Mouse (Mus musculus) spleen, adult 2 months (tissue): Measurements from ENCODE around the gene Krtap5-4.
"Not testable (repeated sequence)": the region's sequence is repeated elsewhere in the genome, so short reads cannot be mapped to it uniquely, and the experiment has no call there.

Source experiments
- CTCF ChIP-seq: fragments of 200-500 bp; IDR thresholded peaks from 2 replicates; pipeline ENCODE4 v1.5.1; 2011; ENCODE audit warnings: mild to moderate bottlenecking, inconsistent platforms; ENCODE audit not compliant: insufficient read depth, insufficient read length, insufficient replicate concordance; ENCODE audit errors: extremely low read depth
- POLR2A ChIP-seq: fragments of 200-500 bp; IDR thresholded peaks from 2 replicates; pipeline ENCODE4 v1.6.1; 2011; ENCODE audit warnings: low read depth, low read length, inconsistent platforms

DNA sequence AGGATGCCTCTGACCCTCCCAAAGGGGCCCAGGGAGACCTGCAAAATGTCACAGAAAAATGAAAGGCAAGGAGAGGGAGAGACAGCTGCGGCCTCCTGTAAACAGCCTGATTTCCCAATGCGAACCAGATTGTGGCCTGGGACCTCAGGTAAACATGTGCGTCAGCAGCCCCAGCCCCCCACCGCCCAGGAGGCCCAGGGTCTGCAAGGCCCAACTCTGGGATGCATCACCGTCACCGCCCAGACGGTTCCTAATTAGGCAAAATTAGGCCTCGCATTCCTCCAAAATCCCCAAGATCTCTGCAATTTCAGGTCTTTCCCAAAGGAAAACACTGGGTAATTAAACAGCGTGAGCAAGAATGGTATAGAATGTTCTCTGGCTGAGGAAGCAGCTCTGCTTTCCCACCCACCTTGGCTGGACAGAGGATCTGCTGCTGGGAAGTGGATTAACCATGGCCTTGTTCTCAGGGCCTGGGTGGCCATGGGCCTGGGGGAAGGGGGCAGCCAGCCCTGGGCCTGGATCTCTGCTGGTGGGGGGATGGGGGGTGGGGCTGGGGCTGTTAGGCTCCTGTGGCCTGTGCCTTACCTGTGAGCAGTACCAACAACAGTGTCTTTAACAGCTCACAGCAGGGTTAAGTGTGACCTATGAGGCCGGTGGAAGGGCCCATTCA lies 18.4 kb downstream of the Krtap5-4 start:
- TF ChIP-seq CTCF, POLR2A: not testable (repeated sequence)
